11 mouse cellular contexts compared by ENCODE assay signal in the genomic region with DNA sequence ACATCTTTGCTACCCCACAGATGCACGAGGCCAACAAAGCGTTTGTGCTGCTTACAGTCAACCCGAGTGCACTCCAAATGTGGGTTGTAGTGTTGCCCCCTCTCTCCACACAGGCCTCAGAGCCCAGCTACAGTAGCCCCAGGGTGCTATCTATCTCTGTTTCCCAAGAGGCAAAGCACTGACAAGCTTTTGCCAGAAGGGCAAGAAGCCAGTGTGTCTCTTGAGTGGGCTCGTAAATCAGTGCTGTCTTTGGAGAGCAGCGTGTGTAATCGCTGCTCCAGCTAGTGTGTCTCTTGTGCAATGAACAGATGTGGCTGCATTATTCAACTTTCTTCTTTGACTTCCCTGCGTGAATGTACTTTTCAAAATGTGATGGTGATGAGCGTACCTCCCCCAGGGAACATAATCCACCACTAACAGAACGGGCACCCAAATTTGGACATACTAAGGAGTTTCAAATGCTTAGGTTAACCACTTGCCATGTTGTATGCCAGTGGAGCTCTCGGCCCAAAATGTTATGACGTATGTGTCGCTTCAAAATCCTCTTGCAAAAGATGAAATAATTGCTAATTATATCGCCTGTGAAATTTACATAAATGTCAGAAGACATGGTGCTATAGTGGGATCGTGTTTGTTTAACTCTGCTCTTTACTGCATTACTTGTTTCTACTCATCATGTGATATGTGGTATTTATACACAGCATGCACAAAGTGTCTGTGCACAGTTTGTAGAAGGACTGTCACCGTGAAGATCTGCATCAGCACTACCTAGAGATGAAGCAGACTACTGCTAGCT.
DNase-seq lines count a peak whose midpoint lies in the region; ATAC-seq and TF ChIP-seq lines count a peak whose summit lies in the region.
"Had no signal": no experiment of that assay in that cellular context is flagged by ENCODE, and none has a peak within 500 bp of the region (broad histone marks: within the 10 kb centered on the region; RNA-seq: fewer than 3 reads in every experiment).

No protein-coding gene starts in this region.

- H3K27me3 ChIP-seq in intestine, embryonic 16.5 days (replicated peaks; ENCODE audit: control insufficient read depth, insufficient read depth, low read length), result no peaks in the 10 kb centered on the region
- no peaks in the 10 kb centered on the region for H3K27me3 ChIP-seq in intestine, embryonic 15.5 days (replicated peaks)
- H3K27me3 ChIP-seq in E14TG2a.4 (ENCODE audit: insufficient read depth, low read length), result no peaks in the 10 kb centered on the region
- H3K27me3 ChIP-seq: neural tube, embryonic 12.5 days had no signal

- H3K4me1 ChIP-seq in intestine, embryonic 16.5 days (ENCODE audit: control insufficient read depth, insufficient read depth, low read length), result 0 out of 2 replicates have a peak, but pooled peaks cover 3% of the 10 kb centered on the region
- 0 out of 2 replicates have a peak, but pooled peaks cover 3% of the 10 kb centered on the region for H3K4me1 ChIP-seq in intestine, embryonic 15.5 days (replicated peaks)
- peaks cover 39% of the 10 kb centered on the region for H3K4me1 ChIP-seq in E14TG2a.4 (replicated peaks; ENCODE audit: low read depth, low read length)
- H3K4me1 ChIP-seq: embryonic facial prominence, embryonic 10.5 days had no signal

- no peak overlapping the region for H3K4me2 ChIP-seq in intestine, embryonic 16.5 days (ENCODE audit: low read depth, low read length)
- no peak overlapping the region for H3K4me2 ChIP-seq in intestine, embryonic 15.5 days (replicated peaks)
- H3K4me2 ChIP-seq: neural tube, embryonic 12.5 days had no signal

- peak; percentile 44; the same call in 1 of the 2 replicates for ATAC-seq in intestine, embryonic 16.5 days
- no peak for ATAC-seq in intestine, embryonic 15.5 days
- ATAC-seq: forebrain, embryonic 14.5 days had no signal

- no peaks in the 10 kb centered on the region for H3K9me3 ChIP-seq in intestine, embryonic 16.5 days (ENCODE audit: control insufficient read depth, low read length)
- H3K9me3 ChIP-seq in intestine, embryonic 15.5 days, result no peaks in the 10 kb centered on the region
- H3K9me3 ChIP-seq in E14TG2a.4 (ENCODE audit: low read length), result no peaks in the 10 kb centered on the region
- H3K9me3 ChIP-seq: embryonic facial prominence, embryonic 10.5 days; neural tube, embryonic 12.5 days had no signal

- peak; percentile 83 for DNase-seq in 3T3-L1 (ENCODE audit: low read depth, low spot score)
- DNase-seq in heart, postnatal 10 days, result peak; percentile 44 to 51
- no peak for DNase-seq in cerebellum, adult 8-10 months
- DNase-seq in cerebellum, adult 11-12 months, result no peak
- DNase-seq: thymus, postnatal 25 days had no signal

- TF ChIP-seq CTCF in E14TG2a.4 (conservative IDR thresholded peaks at IDR 0.05; ENCODE audit: low read length), result no peak

- H3K4me3 ChIP-seq in intestine, embryonic 16.5 days (ENCODE audit: low read length), result no peak overlapping the region
- H3K4me3 ChIP-seq in intestine, embryonic 15.5 days (replicated peaks), result no peak overlapping the region
- H3K4me3 ChIP-seq in E14TG2a.4 (replicated peaks; ENCODE audit: low read length), result 0 out of 2 replicates have a peak overlapping the region, but pooled peaks have one; percentile 20
- H3K4me3 ChIP-seq: embryonic facial prominence, embryonic 10.5 days; neural tube, embryonic 12.5 days had no signal

- no peaks in the 10 kb centered on the region for H3K36me3 ChIP-seq in intestine, embryonic 16.5 days (ENCODE audit: control insufficient read depth, insufficient read depth, low read length)
- no peaks in the 10 kb centered on the region for H3K36me3 ChIP-seq in intestine, embryonic 15.5 days
- no peaks in the 10 kb centered on the region for H3K36me3 ChIP-seq in E14TG2a.4 (ENCODE audit: insufficient read depth, low read length)
- H3K36me3 ChIP-seq: embryonic facial prominence, embryonic 10.5 days; neural tube, embryonic 12.5 days had no signal

- H3K9ac ChIP-seq in intestine, embryonic 16.5 days (ENCODE audit: low read depth, low read length), result no peak overlapping the region
- no peak overlapping the region for H3K9ac ChIP-seq in intestine, embryonic 15.5 days
- H3K9ac ChIP-seq: neural tube, embryonic 12.5 days had no signal

- no peak overlapping the region for H3K27ac ChIP-seq in intestine, embryonic 16.5 days (ENCODE audit: low read length)
- no peak overlapping the region for H3K27ac ChIP-seq in intestine, embryonic 15.5 days
- H3K27ac ChIP-seq: embryonic facial prominence, embryonic 10.5 days; neural tube, embryonic 12.5 days had no signal

- intact Hi-C loops in heart, postnatal 10 days (cut with DNase I), result no loop called here

- 56% methylated on average over 15 of the region's 15 CpGs for WGBS in intestine, embryonic 16.5 days
- 50% methylated on average over 15 of the region's 15 CpGs for WGBS in intestine, embryonic 15.5 days

Comparison
In these comparisons a context has a peak if more than half of its experiments do, and no peak if none do; other contexts are left out.
1. DNase-seq: peak in 3T3-L1 (single experiment) and heart, postnatal 10 days (2 of 2); none in cerebellum, adult 8-10 months (single experiment) and cerebellum, adult 11-12 months (single experiment).